Mouse (Mus musculus): ENCODE data around the gene Wdr13.

- no peak for TF ChIP-seq EP300 (optimal IDR thresholded peaks at IDR 0.05)
- no peak for TF ChIP-seq CTCF (IDR thresholded peaks at IDR 0.05; ENCODE audit: low read depth)
Observed at GRCm38 (mm10) chrX:8164471-8164870, 31.8 kb upstream of the Wdr13 start.
